Mouse (Mus musculus): ENCODE measurements around the gene Itgb2l.

DNA sequence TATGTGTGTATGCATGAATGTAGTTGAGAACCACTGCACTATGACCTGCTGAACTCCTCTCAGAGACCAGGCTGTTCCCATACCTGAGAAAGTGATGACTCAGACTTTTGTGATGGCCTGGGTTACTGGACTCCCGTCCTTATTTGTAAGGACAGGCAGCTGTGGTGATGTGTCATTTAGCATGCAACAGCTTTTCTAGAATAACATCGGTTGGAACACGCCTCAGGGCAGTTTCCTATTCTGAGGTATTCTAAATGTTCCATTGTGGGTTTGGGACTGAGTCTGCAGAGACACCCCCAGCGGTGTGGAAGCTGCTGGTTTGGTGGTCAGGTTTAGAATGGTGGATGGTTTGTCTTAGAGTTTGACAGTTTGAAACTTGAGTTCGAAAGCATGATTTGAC lies 54.9 kb downstream of the Itgb2l start:
- no peak for TF ChIP-seq CTCF (IDR thresholded peaks at IDR 0.05; ENCODE audit: low read depth)
- TF ChIP-seq EP300 (IDR thresholded peaks at IDR 0.05; ENCODE audit: low read depth) = no peak
